Mouse (Mus musculus): Measurements from ENCODE around the gene Zfp202. TPM values are rescaled to one million over a fixed set of nuclear protein-coding genes. Genes with fewer than 3 reads are reported as not detected.
A peak's percentile ranks its signal among the peaks of the same experiment; 100 is the strongest.
"Not testable (repeated sequence)": the region's sequence is repeated elsewhere in the genome, so short reads cannot be mapped to it uniquely, and the experiment has no call there.

Gene Zfp202
- polyA plus RNA-seq (2015; fragmentation: Nextera tagmentation; extraction: Ambion mirVana) = 10.2 and 11.0 TPM in 2 replicates

- no peaks in the 10 kb centered on the region for H3K27me3 ChIP-seq (replicated peaks)
- peak; percentile 99 for ATAC-seq (ENCODE audit: low FRiP score)
- peaks cover 22% of the 10 kb centered on the region for H3K4me1 ChIP-seq
- H3K9ac ChIP-seq (replicated peaks) = peak within 1 kb of the TSS; percentile 70
- H3K9me3 ChIP-seq (replicated peaks) = no peaks in the 10 kb centered on the region
- H3K27ac ChIP-seq (replicated peaks) = peak within 1 kb of the TSS; percentile 83
- peak within 1 kb of the TSS; percentile 87 for H3K4me2 ChIP-seq
- WGBS = under 1% methylated on average over 57 of the region's 63 CpGs
- peak within 1 kb of the TSS; percentile 87 for H3K4me3 ChIP-seq (replicated peaks)
- no peaks in the 10 kb centered on the region for H3K36me3 ChIP-seq
Observed at GRCm38 (mm10) chr9:40192098-40193038, at the start of gene Zfp202. TSS of gene Zfp202 (plus strand) at chr9:40192316.

DNA sequence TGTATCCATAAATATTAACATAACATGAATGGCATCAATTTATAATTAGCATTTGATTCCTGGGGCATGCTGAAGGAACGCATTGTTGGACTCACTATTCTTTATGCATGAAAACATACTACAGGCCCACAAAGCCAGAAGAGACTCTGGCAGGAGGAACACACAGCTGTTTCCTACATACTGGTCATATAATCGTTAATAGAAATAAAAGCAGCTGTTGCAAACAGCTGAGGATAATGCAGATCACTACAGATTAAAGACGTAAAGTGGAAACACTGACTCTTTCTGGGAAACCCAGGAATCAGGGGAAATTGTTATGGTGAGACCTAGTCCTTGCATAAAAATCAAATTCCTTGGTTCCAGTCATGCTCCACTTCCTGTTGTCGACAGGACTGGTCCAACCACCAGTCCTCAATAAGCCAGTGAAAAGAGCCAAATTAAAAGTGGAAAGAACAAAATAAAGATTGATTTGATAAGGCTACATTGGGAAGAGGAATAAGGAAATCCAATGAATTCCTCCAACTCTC is 36.9 kb upstream of the Zfp202 start:
- Histone ChIP-seq H3K27me3 (replicated peaks) (no peaks in the 10 kb centered on the region), H3K4me2 (no peak overlapping the region), H3K4me3 (replicated peaks) (no peak overlapping the region), H3K27ac (replicated peaks) (no peak overlapping the region), H3K36me3 (no peaks in the 10 kb centered on the region), H3K9me3 (replicated peaks) (no peaks in the 10 kb centered on the region), H3K4me1 (no peaks in the 10 kb centered on the region), H3K9ac (replicated peaks) (no peak overlapping the region)
- ATAC-seq (ENCODE audit: low FRiP score) = no peak
- WGBS = 72% methylated on average over 4 of the region's 4 CpGs

- 96% methylated on average over 1 of the region's 1 CpGs for WGBS
Observed at GRCm38 (mm10) chr9:40166446-40166845, 25.7 kb upstream of the Zfp202 start.

DNA sequence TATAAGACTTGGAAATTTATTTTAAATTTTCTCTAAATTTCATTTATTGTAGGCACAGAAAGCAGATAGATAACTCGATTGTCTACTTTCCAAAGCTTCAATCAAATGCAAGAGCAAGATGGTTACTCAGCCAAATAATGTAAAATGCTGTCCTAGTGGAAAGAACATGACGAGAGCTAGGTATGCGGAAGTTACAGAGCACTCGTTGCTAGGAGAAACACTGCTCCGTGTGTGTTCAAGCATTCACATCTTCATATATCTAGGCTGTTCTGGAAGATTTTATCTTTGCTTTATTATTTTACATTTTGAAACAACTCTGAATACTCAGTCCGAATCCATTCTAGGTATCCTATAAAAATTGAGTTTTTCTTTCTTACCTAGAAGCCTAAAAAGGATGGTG is 15.1 kb upstream of the Zfp202 start:
- H3K4me2 ChIP-seq = no peak overlapping the region
- ATAC-seq (ENCODE audit: low FRiP score) = no peak
- WGBS = 85% methylated on average over 6 of the region's 6 CpGs
- no peak overlapping the region for H3K4me3 ChIP-seq (replicated peaks)
- no peak overlapping the region for H3K9ac ChIP-seq (replicated peaks)
- no peaks in the 10 kb centered on the region for H3K36me3 ChIP-seq
- no peaks in the 10 kb centered on the region for H3K27me3 ChIP-seq (replicated peaks)
- H3K4me1 ChIP-seq = no peaks in the 10 kb centered on the region
- no peak overlapping the region for H3K27ac ChIP-seq (replicated peaks)
- H3K9me3 ChIP-seq (replicated peaks) = no peaks in the 10 kb centered on the region

More at GRCm38 (mm10) chr9:40166446-40166845, 25.7 kb upstream of the Zfp202 start:
- Histone ChIP-seq H3K4me1 (no peaks in the 10 kb centered on the region), H3K4me2 (no peak overlapping the region), H3K27ac (replicated peaks) (no peak overlapping the region), H3K36me3 (no peaks in the 10 kb centered on the region), H3K27me3 (replicated peaks) (no peaks in the 10 kb centered on the region), H3K9me3 (replicated peaks) (no peaks in the 10 kb centered on the region), H3K4me3 (replicated peaks) (no peak overlapping the region), H3K9ac (replicated peaks) (no peak overlapping the region)
- no peak for ATAC-seq (ENCODE audit: low FRiP score)

DNA sequence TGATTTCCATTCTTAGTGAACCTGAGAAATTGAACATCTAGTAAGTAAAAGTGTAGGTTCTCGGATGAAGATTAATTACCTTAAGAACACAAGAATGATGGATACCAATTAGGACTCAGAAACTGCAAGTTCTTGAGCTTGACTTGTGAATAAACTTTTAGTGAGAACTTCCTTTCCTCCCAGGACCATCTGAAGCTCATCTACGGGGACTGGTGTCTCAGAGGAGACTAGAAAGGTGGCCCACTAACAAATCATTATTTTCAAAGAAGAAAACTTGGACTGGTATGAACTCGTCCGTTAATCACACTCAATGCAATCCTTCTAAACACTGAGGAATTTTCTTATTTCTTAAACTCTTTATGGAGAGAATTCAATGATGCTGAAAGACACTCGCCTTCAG is 11.5 kb upstream of the Zfp202 start, which contains the start of gene Olfr986:
TSS of gene Olfr986 (plus strand) at position 301 of the 400 bp plus-strand sequence.
- H3K27me3 ChIP-seq (replicated peaks) = no peaks in the 10 kb centered on the region
- ATAC-seq (ENCODE audit: low FRiP score) = no peak
- no peaks in the 10 kb centered on the region for H3K9me3 ChIP-seq (replicated peaks)
- no peak within 1 kb of the TSS for H3K4me2 ChIP-seq
- H3K4me3 ChIP-seq (replicated peaks) = no peak within 1 kb of the TSS
- H3K27ac ChIP-seq (replicated peaks) = no peak within 1 kb of the TSS
- no peaks in the 10 kb centered on the region for H3K36me3 ChIP-seq
- 93% methylated on average over 5 of the region's 5 CpGs for WGBS
- no peak within 1 kb of the TSS for H3K9ac ChIP-seq (replicated peaks)
- no peaks in the 10 kb centered on the region for H3K4me1 ChIP-seq

GRCm38 (mm10) chr9:40185166-40185565 is 7.0 kb upstream of the Zfp202 start:
- ATAC-seq (ENCODE audit: low FRiP score); H3K9ac ChIP-seq (replicated peaks): not testable (repeated sequence)
- WGBS = 68% methylated on average over 2 of the region's 2 CpGs

GRCm38 (mm10) chr9:40191086-40191876 is 835 bp upstream of the Zfp202 start:
- ATAC-seq (ENCODE audit: low FRiP score) = peak; percentile 14; the same call in 1 of the 2 replicates
- WGBS = 94% methylated on average over 9 of the region's 9 CpGs

More at GRCm38 (mm10) chr9:40185166-40185565, 7.0 kb upstream of the Zfp202 start:
- H3K36me3 ChIP-seq; H3K27ac ChIP-seq (replicated peaks); H3K4me3 ChIP-seq (replicated peaks); H3K9me3 ChIP-seq (replicated peaks); H3K4me2 ChIP-seq; H3K27me3 ChIP-seq (replicated peaks); H3K4me1 ChIP-seq: not testable (repeated sequence)

GRCm38 (mm10) chr9:40195981-40196380 is 3.9 kb downstream of the Zfp202 start:
- Histone ChIP-seq H3K36me3 (0 out of 2 replicates have a peak, but pooled peaks cover 4% of the 10 kb centered on the region), H3K4me3 (replicated peaks) (no peak overlapping the region), H3K9me3 (replicated peaks) (no peaks in the 10 kb centered on the region), H3K9ac (replicated peaks) (no peak overlapping the region), H3K4me1 (peaks cover 22% of the 10 kb centered on the region), H3K27ac (replicated peaks) (no peak overlapping the region), H3K4me2 (no peak overlapping the region), H3K27me3 (replicated peaks) (no peaks in the 10 kb centered on the region)
- no peak for ATAC-seq (ENCODE audit: low FRiP score)
- WGBS = 94% methylated on average over 3 of the region's 3 CpGs

More at GRCm38 (mm10) chr9:40191086-40191876, 835 bp upstream of the Zfp202 start:
- no peaks in the 10 kb centered on the region for H3K9me3 ChIP-seq (replicated peaks)
- H3K4me1 ChIP-seq = peaks cover 22% of the 10 kb centered on the region
- H3K36me3 ChIP-seq = no peaks in the 10 kb centered on the region
- peak overlapping the region; percentile 87 for H3K4me2 ChIP-seq
- H3K9ac ChIP-seq (replicated peaks) = peak overlapping the region; percentile 70
- peak overlapping the region; percentile 83 for H3K27ac ChIP-seq (replicated peaks)
- no peaks in the 10 kb centered on the region for H3K27me3 ChIP-seq (replicated peaks)
- peak overlapping the region; percentile 87 for H3K4me3 ChIP-seq (replicated peaks)

- Histone ChIP-seq H3K9me3 (replicated peaks) (no peaks in the 10 kb centered on the region), H3K36me3 (peaks cover 44% of the 10 kb centered on the region), H3K4me1 (no peaks in the 10 kb centered on the region), H3K4me3 (replicated peaks) (no peak overlapping the region), H3K9ac (replicated peaks) (no peak overlapping the region), H3K27me3 (replicated peaks) (no peaks in the 10 kb centered on the region), H3K27ac (replicated peaks) (no peak overlapping the region), H3K4me2 (no peak overlapping the region)
- 79% methylated on average over 5 of the region's 5 CpGs for WGBS
- ATAC-seq (ENCODE audit: low FRiP score) = no peak
Observed at GRCm38 (mm10) chr9:40206546-40206950, 14.4 kb downstream of the Zfp202 start.

GRCm38 (mm10) chr9:40210744-40211143 is 18.6 kb downstream of the Zfp202 start:
- Histone ChIP-seq H3K27ac (replicated peaks) (no peak overlapping the region), H3K4me1 (no peaks in the 10 kb centered on the region), H3K4me3 (replicated peaks) (no peak overlapping the region), H3K9me3 (replicated peaks) (no peaks in the 10 kb centered on the region), H3K4me2 (no peak overlapping the region), H3K36me3 (peaks cover 66% of the 10 kb centered on the region), H3K27me3 (replicated peaks) (no peaks in the 10 kb centered on the region), H3K9ac (replicated peaks) (no peak overlapping the region)
- ATAC-seq (ENCODE audit: low FRiP score) = no peak
- WGBS = 93% methylated on average over 2 of the region's 2 CpGs

- Histone ChIP-seq H3K27me3 (replicated peaks) (no peaks in the 10 kb centered on the region), H3K9me3 (replicated peaks) (no peaks in the 10 kb centered on the region), H3K4me2 (no peak overlapping the region), H3K36me3 (peaks cover 46% of the 10 kb centered on the region), H3K9ac (replicated peaks) (no peak overlapping the region), H3K4me3 (replicated peaks) (no peak overlapping the region), H3K27ac (replicated peaks) (no peak overlapping the region), H3K4me1 (no peaks in the 10 kb centered on the region)
- ATAC-seq (ENCODE audit: low FRiP score) = no peak
- 92% methylated on average over 5 of the region's 5 CpGs for WGBS
Observed at GRCm38 (mm10) chr9:40214058-40214457, 21.9 kb downstream of the Zfp202 start.
